Mouse (Mus musculus): Measurements from ENCODE around the gene Atp6v1g2. TPM values are rescaled to one million over a fixed set of nuclear protein-coding genes. Genes with fewer than 3 reads are reported as not detected.

Gene Atp6v1g2
- 5.4 TPM for polyA plus RNA-seq (2014; fragmentation: Illumina TruSeq; extraction: RNeasy Lipid Tissue Mini Kit (QIAGEN cat#74804))

DNA sequence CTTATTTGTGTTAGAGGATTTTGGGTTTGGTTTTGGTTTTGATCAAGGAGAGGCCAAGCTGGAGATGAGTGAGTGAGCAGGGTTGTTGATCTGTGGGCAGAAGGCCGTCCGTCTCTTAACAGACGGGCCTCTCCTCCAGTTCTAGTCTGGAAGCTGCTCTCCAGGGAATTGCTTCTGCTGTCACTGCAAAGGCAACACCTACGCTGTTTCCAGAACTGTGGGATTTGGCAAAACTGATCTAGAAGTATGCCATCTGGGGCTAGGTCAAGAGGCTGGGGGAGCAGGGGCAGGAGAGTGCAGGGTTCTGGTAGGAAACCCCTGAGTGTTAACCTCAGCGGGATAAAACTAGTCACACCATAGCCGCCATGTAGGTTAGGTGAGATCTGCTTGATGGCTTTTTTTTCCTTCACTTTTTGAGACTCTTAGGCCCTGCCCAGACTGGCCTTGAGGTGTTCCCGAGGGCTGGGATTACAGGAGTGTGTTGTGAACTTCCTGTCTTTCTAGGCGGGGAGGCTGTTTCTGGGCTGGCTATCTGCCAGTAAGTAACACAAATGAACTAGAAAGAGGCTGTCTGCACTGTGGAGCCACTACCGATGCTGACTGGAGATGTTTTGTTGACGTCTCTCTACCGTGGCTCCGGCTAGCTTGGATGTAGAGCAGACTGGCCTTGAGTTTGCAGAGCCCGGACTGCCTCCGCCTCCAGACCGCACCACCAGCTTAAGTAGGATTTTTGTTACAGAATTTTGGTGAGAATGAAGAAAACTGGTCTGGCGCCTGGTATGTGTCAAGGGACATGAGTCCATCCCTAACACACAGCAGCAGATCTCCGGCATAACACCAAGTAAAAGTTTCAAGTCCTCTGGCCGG lies at the start of gene Atp6v1g2:
Atp6v1g2 (plus strand) TSS at position 547 of the 867 bp plus-strand sequence.

DNA sequence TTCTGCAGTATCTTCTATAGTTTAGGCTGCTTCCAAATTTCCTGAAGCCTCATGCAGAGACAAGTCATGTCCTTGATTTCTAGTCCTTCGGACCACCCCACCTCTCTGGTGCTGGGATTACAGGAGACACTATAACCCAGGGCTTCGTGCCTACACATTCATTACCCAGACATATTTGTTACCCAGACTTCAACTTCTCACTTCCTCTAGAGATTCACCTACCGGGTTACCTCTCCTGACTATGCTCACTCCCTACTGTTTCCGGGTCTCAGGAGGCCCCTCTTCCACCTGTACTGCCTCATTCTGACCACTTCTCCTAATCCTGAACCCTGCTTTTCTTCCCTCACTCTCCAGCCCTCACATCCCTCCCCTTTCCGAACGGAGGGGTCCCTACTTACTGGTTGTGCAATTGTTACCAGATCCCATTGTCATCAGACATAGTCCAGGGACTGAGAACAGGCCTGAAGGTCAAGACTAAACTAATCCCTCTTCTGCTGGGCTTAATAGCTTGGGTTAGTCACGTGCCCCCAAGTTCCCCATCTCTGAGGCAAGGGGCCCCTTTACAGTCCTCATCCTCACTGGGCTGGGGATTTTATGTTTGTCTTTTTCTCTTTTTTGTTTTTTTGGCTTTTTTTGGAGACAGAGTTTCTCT lies 45.4 kb upstream of the Atp6v1g2 start, which contains the start of gene Lst1:
Lst1 (minus strand) TSS at position 481 of the 652 bp plus-strand sequence.

DNA sequence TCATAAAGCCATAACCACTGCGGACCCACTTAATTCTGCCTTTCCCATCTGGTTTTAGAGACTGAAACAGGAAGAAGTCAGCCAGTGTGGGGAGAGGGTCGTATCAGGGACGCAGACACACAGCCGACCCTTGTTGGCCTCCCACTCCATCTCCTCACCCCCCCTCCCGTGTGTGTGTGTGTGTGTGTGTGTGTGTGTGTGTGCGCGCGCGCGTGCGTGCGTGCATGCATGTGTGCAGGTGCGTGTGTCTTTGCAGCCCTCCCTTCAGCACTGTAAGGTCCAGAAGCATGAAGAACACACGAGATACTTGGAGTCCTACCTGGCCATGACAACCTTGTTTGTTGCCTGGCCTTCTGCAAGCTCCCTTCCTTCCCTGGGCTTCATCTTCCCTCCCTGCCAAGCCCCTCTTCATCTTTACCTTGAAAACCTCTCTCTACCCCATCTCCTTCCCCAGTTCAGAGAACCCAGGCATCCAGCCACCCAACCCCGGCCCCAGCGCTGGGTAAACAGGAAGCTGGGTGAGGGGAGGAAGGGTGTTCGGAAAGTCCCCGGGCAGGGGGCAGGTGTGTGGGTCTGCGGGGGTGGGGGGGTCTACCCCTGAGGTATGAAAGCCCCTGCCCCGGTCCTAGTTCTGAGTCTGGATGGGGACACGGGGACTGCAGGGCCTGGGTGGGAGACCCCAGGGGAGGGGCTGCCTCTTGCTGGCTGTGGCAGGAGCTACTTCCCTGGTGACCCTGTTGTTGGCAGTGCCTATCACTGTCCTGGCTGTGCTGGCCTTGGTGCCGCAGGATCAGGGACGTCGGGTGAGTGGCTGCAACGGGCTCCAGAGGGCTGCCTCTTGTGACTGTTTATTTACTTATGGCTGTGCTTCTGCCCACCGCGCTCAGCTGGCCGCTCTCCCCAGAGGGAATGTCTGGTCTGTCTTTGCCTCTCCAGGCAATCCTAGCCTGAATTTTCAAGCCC lies 39.3 kb upstream of the Atp6v1g2 start, which contains the start of gene Ltb:
Ltb (plus strand) TSS at position 559 of the 963 bp plus-strand sequence.

DNA sequence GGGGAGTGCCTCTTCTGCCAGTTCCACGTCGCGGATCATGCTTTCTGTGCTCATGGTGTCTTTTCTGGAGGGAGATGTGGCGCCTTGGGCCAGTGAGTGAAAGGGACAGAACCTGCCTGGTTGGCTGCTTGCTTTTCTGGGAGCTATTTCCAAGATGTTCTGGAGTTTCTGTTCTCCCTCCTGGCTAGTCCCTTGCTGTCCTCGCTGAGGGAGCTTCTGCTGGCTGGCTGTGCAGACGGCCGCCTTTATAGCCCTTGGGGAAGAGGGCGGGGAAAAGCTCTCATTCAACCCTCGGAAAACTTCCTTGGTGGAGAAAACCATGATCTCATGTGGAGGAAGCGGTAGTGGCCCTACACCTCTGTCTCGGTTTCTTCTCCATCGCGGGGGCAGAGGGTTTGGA lies 31.7 kb upstream of the Atp6v1g2 start, which contains the start of gene Tnf:
Tnf (minus strand) TSS at position 221 of the 400 bp plus-strand sequence.

DNA sequence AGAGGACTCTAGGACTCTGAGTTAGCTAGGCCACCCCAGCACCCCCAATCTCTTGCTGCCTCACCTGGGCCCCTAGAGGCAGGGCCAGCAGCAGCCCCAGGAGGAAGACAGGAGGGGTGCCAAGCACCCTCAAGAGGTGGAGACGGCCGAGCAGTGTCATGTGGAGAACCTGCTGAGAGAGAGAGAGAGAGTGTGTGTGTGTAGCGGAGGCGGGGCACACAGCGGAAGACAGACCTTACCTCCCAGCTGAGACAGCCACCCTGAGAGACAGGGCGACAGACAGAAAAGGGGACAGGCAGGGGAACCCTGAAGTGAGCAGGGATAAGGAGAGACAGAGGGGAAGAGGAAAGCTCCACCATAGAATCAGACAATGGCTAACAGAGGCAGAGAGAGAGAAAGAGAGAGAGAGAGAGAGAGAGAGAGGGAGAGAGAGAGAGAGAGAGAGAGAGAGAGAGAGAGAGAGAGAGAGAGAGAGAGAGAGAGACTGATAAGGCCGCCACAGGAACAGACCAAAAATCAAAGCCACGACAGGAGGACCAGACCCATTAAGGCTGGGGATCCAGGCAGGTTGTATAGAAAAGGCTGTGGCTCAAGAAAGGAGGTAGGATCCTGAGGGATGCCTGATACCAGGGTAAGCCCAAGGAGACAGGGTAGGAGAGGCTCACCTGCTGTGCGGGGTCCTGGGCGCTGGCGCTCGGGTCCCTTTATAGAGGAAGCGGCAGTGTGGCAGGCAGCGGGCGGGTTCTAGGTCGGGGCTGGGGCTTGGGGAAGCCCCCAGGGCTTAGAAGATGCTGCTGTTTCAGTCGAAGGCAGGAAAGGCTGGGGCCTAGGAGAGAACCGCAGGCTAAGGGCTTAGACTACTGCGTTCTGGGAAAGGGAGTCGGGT lies 28.7 kb upstream of the Atp6v1g2 start, which contains the start of gene Lta:
Lta (minus strand) TSS at position 858 of the 886 bp plus-strand sequence.

DNA sequence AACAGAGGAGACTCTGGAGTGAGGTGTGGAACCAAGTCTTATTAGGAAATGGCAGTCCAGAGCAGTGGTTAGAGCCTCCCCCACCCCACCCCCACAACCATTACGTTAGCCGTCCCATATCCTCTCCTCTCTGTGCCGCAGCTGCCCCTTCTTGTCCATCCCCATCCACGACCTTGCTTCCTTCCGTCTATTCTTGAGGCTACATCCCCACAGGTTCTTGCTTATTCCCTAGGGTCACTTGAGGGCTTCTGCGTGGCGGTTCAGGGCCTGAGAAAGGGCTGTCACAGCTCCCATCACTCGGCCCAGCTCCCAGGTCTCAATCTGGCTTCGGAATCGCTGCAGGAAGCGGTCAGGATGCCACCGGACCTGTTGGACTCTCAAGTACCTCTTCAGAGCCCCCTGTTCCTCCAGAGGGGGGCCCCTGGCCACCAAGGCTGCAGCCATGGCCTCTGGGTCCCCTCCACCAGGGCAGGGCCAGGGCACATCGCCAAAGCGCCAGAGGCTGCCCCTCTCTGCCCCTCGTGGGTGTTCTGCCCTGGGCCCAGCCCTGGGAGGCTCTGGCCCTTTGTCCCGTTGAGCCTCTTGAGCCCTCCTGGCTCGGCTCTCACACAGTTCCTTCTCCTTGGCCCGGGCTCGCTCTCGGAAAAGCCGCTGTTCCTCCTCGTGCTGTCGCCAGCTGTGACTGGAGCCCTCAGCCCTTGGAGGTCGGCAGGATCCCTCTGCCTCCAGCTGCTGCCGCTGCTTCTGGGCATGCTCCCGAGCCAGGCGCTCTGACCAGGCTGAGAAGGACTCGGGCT lies 13.1 kb upstream of the Atp6v1g2 start, which contains the start of gene Gm16181:
Gm16181 (plus strand) TSS at position 679 of the 797 bp plus-strand sequence.

DNA sequence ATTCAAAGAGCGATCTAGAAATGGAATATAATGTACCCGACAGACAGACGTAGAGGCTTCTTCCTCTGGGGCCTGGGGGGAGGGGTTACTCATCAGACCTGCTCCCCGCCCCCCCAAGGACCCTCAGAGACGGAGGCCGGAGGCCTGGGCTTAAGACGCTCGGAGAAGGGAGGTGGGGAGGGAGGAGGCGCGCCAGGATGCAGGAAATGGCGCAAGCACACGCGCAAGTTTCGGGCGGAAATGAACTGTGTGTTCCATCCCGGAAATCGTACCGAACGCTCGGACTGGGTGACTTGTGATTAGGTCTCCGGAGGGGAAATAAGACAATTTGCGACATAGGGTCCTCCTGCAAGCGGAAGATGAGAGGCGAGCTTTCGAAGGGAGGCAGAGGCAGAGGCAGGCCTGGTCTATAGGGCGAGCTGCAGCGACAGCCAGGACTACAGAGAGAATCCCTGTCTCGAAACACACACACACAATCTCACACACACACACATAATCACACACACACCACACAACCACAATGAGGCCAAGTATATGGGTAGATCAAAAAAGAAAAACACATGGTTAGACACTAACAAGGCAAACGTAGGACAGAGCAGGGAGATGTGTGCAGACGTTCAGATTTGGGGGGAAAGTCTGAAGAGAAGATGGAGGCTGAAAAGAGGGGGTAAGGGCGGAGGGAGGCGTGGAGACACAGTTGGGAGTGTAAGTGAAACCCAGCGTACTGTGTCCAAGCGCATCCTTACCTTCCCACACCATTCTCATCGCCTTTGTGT lies 2.3 kb downstream of the Atp6v1g2 start, which contains the start of gene Nfkbil1:
Nfkbil1 (minus strand) TSS at position 179 of the 776 bp plus-strand sequence.

DNA sequence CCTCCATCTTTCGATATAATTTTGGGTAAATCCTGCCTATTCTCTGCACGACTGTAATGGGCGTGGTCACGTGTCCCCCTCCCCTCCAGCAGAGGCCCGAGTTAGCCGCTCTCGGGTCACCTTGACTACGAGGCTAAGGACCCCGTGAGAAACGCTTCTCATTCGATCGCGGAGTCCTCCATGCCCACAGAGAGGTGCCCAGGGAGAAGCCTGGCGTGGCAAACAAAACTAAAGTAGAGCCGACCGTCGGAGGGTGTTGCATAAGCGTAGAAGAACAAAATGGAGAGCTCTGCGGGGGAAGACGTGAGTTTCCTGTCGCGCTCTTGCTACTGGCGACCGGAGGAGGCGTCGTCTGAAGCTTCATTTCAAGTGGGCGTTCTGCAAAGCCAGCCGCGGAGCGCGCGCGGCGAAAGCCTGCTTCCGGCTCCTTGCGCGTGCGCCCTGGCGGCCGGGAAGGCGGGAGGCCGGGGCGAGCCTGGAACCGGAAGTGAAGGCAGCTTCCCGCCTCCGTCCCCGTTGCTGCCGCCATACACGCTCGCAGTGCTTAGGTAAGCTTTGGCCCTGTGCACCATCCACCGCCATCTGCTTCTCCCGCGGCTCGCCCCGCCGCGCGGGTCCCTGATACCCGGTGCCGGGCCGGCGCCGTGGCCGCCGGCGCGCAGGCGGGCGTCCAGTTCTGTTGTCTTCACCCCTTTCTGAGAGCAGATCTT lies 8.0 kb downstream of the Atp6v1g2 start, which contains the start of gene Ddx39b:
Ddx39b (plus strand) TSS at position 442 of the 710 bp plus-strand sequence.

DNA sequence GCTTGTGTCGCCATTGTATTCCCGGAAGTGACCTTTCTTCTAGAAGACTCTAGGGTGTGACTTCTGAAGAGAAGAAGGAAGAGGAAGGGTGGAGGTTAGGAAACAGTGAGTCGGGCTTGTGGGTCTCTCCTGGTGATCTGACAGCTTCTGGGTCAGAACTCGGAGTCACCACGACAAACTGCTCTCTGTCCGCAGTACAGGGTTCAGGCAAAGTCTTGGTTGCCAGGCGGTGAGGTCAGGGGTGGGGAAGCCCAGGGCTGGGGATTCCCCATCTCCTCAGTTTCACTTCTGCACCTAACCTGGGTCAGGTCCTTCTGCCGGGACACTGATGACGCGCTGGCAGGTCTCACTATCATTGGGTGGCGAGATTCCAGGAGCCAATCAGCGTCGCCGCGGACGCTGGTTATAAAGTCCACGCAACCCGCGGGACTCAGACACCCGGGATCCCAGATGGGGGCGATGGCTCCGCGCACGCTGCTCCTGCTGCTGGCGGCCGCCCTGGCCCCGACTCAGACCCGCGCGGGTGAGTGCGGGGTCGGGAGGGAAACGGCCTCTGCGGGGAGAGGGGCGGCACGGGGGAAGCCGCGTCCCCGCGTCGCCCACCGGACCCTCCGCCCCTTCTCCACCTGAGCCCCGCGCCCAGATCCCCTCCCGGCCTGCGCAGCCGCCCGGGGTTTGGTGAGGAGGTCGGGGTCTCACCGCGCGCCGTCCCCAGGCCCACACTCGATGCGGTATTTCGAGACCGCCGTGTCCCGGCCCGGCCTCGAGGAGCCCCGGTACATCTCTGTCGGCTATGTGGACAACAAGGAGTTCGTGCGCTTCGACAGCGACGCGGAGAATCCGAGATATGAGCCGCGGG lies 29.4 kb downstream of the Atp6v1g2 start, which contains the start of gene H2-D1:
H2-D1 (plus strand) TSS at position 67 of the 859 bp plus-strand sequence.

Other genes starting within 250 kb of the Atp6v1g2 start
- gene Vars, start 232.7 kb upstream of the Atp6v1g2 start, polyA plus RNA-seq (2014; fragmentation: Illumina TruSeq; extraction: RNeasy Lipid Tissue Mini Kit (QIAGEN cat#74804)), result 6.0 TPM
- gene Vwa7, start 217.1 kb upstream of the Atp6v1g2 start, polyA plus RNA-seq (2014; fragmentation: Illumina TruSeq; extraction: RNeasy Lipid Tissue Mini Kit (QIAGEN cat#74804)), result not detected
- gene Sapcd1, start 205.6 kb upstream of the Atp6v1g2 start, polyA plus RNA-seq (2014; fragmentation: Illumina TruSeq; extraction: RNeasy Lipid Tissue Mini Kit (QIAGEN cat#74804)), result not detected
- 0.68 TPM for gene Msh5, start 186.9 kb upstream of the Atp6v1g2 start, polyA plus RNA-seq (2014; fragmentation: Illumina TruSeq; extraction: RNeasy Lipid Tissue Mini Kit (QIAGEN cat#74804))
- 25.1 TPM for gene Clic1, start 183.7 kb upstream of the Atp6v1g2 start, polyA plus RNA-seq (2014; fragmentation: Illumina TruSeq; extraction: RNeasy Lipid Tissue Mini Kit (QIAGEN cat#74804))
- 2.7 TPM for gene Ddah2, start 174.6 kb upstream of the Atp6v1g2 start, polyA plus RNA-seq (2014; fragmentation: Illumina TruSeq; extraction: RNeasy Lipid Tissue Mini Kit (QIAGEN cat#74804))
- gene Ly6g6c, start 168.3 kb upstream of the Atp6v1g2 start, polyA plus RNA-seq (2014; fragmentation: Illumina TruSeq; extraction: RNeasy Lipid Tissue Mini Kit (QIAGEN cat#74804)), result not detected
- 0.20 TPM for gene Mpig6b, start 167.5 kb upstream of the Atp6v1g2 start, polyA plus RNA-seq (2014; fragmentation: Illumina TruSeq; extraction: RNeasy Lipid Tissue Mini Kit (QIAGEN cat#74804))
- gene Ly6g6e, start 156.8 kb upstream of the Atp6v1g2 start, polyA plus RNA-seq (2014; fragmentation: Illumina TruSeq; extraction: RNeasy Lipid Tissue Mini Kit (QIAGEN cat#74804)), result not detected
- not detected for gene Ly6g6d, start 155.6 kb upstream of the Atp6v1g2 start, polyA plus RNA-seq (2014; fragmentation: Illumina TruSeq; extraction: RNeasy Lipid Tissue Mini Kit (QIAGEN cat#74804))
- not detected for gene Ly6g6f, start 148.1 kb upstream of the Atp6v1g2 start, polyA plus RNA-seq (2014; fragmentation: Illumina TruSeq; extraction: RNeasy Lipid Tissue Mini Kit (QIAGEN cat#74804))
- gene Abhd16a, start 144.4 kb upstream of the Atp6v1g2 start, polyA plus RNA-seq (2014; fragmentation: Illumina TruSeq; extraction: RNeasy Lipid Tissue Mini Kit (QIAGEN cat#74804)), result 3.5 TPM
- not detected for gene Ly6g5c, start 125.4 kb upstream of the Atp6v1g2 start, polyA plus RNA-seq (2014; fragmentation: Illumina TruSeq; extraction: RNeasy Lipid Tissue Mini Kit (QIAGEN cat#74804))
- gene Ly6g5b, start 118.2 kb upstream of the Atp6v1g2 start, polyA plus RNA-seq (2014; fragmentation: Illumina TruSeq; extraction: RNeasy Lipid Tissue Mini Kit (QIAGEN cat#74804)), result not detected
- 0.91 TPM for gene Gpank1, start 112.2 kb upstream of the Atp6v1g2 start, polyA plus RNA-seq (2014; fragmentation: Illumina TruSeq; extraction: RNeasy Lipid Tissue Mini Kit (QIAGEN cat#74804))
- gene Csnk2b, start 111.6 kb upstream of the Atp6v1g2 start, polyA plus RNA-seq (2014; fragmentation: Illumina TruSeq; extraction: RNeasy Lipid Tissue Mini Kit (QIAGEN cat#74804)), result 117 TPM
- gene D17H6S53E, start 107.3 kb upstream of the Atp6v1g2 start, polyA plus RNA-seq (2014; fragmentation: Illumina TruSeq; extraction: RNeasy Lipid Tissue Mini Kit (QIAGEN cat#74804)), result 0.83 TPM
- gene Apom, start 101.6 kb upstream of the Atp6v1g2 start, polyA plus RNA-seq (2014; fragmentation: Illumina TruSeq; extraction: RNeasy Lipid Tissue Mini Kit (QIAGEN cat#74804)), result not detected
- 9.7 TPM for gene Bag6, start 98.5 kb upstream of the Atp6v1g2 start, polyA plus RNA-seq (2014; fragmentation: Illumina TruSeq; extraction: RNeasy Lipid Tissue Mini Kit (QIAGEN cat#74804))
- 10.0 TPM for gene Prrc2a, start 68.8 kb upstream of the Atp6v1g2 start, polyA plus RNA-seq (2014; fragmentation: Illumina TruSeq; extraction: RNeasy Lipid Tissue Mini Kit (QIAGEN cat#74804))
- 5.8 TPM for gene Aif1, start 57.6 kb upstream of the Atp6v1g2 start, polyA plus RNA-seq (2014; fragmentation: Illumina TruSeq; extraction: RNeasy Lipid Tissue Mini Kit (QIAGEN cat#74804))
- not detected for gene Lst1, start 45.2 kb upstream of the Atp6v1g2 start, polyA plus RNA-seq (2014; fragmentation: Illumina TruSeq; extraction: RNeasy Lipid Tissue Mini Kit (QIAGEN cat#74804))
- not detected for gene Ltb, start 39.2 kb upstream of the Atp6v1g2 start, polyA plus RNA-seq (2014; fragmentation: Illumina TruSeq; extraction: RNeasy Lipid Tissue Mini Kit (QIAGEN cat#74804))
- not detected for gene Tnf, start 31.7 kb upstream of the Atp6v1g2 start, polyA plus RNA-seq (2014; fragmentation: Illumina TruSeq; extraction: RNeasy Lipid Tissue Mini Kit (QIAGEN cat#74804))
- gene Lta, start 28.3 kb upstream of the Atp6v1g2 start, polyA plus RNA-seq (2014; fragmentation: Illumina TruSeq; extraction: RNeasy Lipid Tissue Mini Kit (QIAGEN cat#74804)), result not detected
- gene Gm16181, start 12.8 kb upstream of the Atp6v1g2 start, polyA plus RNA-seq (2014; fragmentation: Illumina TruSeq; extraction: RNeasy Lipid Tissue Mini Kit (QIAGEN cat#74804)), result not detected
- gene Nfkbil1, start 2.1 kb downstream of the Atp6v1g2 start, polyA plus RNA-seq (2014; fragmentation: Illumina TruSeq; extraction: RNeasy Lipid Tissue Mini Kit (QIAGEN cat#74804)), result not detected
- 7.3 TPM for gene Ddx39b, start 8.1 kb downstream of the Atp6v1g2 start, polyA plus RNA-seq (2014; fragmentation: Illumina TruSeq; extraction: RNeasy Lipid Tissue Mini Kit (QIAGEN cat#74804))
- 26.9 TPM for gene H2-D1, start 29.1 kb downstream of the Atp6v1g2 start, polyA plus RNA-seq (2014; fragmentation: Illumina TruSeq; extraction: RNeasy Lipid Tissue Mini Kit (QIAGEN cat#74804))
- gene H2-Q1, start 86.7 kb downstream of the Atp6v1g2 start, polyA plus RNA-seq (2014; fragmentation: Illumina TruSeq; extraction: RNeasy Lipid Tissue Mini Kit (QIAGEN cat#74804)), result not detected
- gene H2-Q2, start 108.6 kb downstream of the Atp6v1g2 start, polyA plus RNA-seq (2014; fragmentation: Illumina TruSeq; extraction: RNeasy Lipid Tissue Mini Kit (QIAGEN cat#74804)), result 2.1 TPM
- 21.8 TPM for gene H2-Q4, start 146.0 kb downstream of the Atp6v1g2 start, polyA plus RNA-seq (2014; fragmentation: Illumina TruSeq; extraction: RNeasy Lipid Tissue Mini Kit (QIAGEN cat#74804))
- 3.0 TPM for gene H2-Q6, start 191.2 kb downstream of the Atp6v1g2 start, polyA plus RNA-seq (2014; fragmentation: Illumina TruSeq; extraction: RNeasy Lipid Tissue Mini Kit (QIAGEN cat#74804))
- 2.0 TPM for gene H2-Q7, start 205.5 kb downstream of the Atp6v1g2 start, polyA plus RNA-seq (2014; fragmentation: Illumina TruSeq; extraction: RNeasy Lipid Tissue Mini Kit (QIAGEN cat#74804))
- 0.80 TPM for gene H2-Q10, start 236.4 kb downstream of the Atp6v1g2 start, polyA plus RNA-seq (2014; fragmentation: Illumina TruSeq; extraction: RNeasy Lipid Tissue Mini Kit (QIAGEN cat#74804))